Mouse (Mus musculus): ENCODE data around the gene Ccl6. TPM values are rescaled to one million over a fixed set of nuclear protein-coding genes. Genes with fewer than 3 reads are reported as not detected.
"Not testable (repeated sequence)": the region's sequence is repeated elsewhere in the genome, so short reads cannot be mapped to it uniquely, and the experiment has no call there.

Ccl6 gene
- total RNA-seq, 1 experiment from 2014 or later: 1,189 TPM

- ATAC-seq (ENCODE audit: extremely low read depth, insufficient number of reproducible peaks, low FRiP score, poor library complexity, severe bottlenecking): no peak
Observed at GRCm38 (mm10) chr11:83568061-83568460, 24.8 kb downstream of the Ccl6 start.

- ATAC-seq (ENCODE audit: extremely low read depth, insufficient number of reproducible peaks, low FRiP score, poor library complexity, severe bottlenecking): no peak
Observed at GRCm38 (mm10) chr11:83567311-83567710, 25.6 kb downstream of the Ccl6 start.

- ATAC-seq (ENCODE audit: extremely low read depth, insufficient number of reproducible peaks, low FRiP score, poor library complexity, severe bottlenecking): no peak
Observed at GRCm38 (mm10) chr11:83566617-83567016, 26.3 kb downstream of the Ccl6 start.

GRCm38 (mm10) chr11:83563754-83564153 lies 29.1 kb downstream of the Ccl6 start:
- no peak for ATAC-seq (ENCODE audit: extremely low read depth, insufficient number of reproducible peaks, low FRiP score, poor library complexity, severe bottlenecking)

GRCm38 (mm10) chr11:83562311-83562887 lies 30.5 kb downstream of the Ccl6 start:
- ATAC-seq (ENCODE audit: extremely low read depth, insufficient number of reproducible peaks, low FRiP score, poor library complexity, severe bottlenecking): no peak

GRCm38 (mm10) chr11:83560405-83560804 lies 32.5 kb downstream of the Ccl6 start:
- ATAC-seq (ENCODE audit: extremely low read depth, insufficient number of reproducible peaks, low FRiP score, poor library complexity, severe bottlenecking): peak; percentile 80

- ATAC-seq (ENCODE audit: extremely low read depth, insufficient number of reproducible peaks, low FRiP score, poor library complexity, severe bottlenecking): no peak
Observed at GRCm38 (mm10) chr11:83557074-83557473, 35.8 kb downstream of the Ccl6 start.

- ATAC-seq (ENCODE audit: extremely low read depth, insufficient number of reproducible peaks, low FRiP score, poor library complexity, severe bottlenecking): peak; percentile 42; the same call in 1 of the 2 replicates
Observed at GRCm38 (mm10) chr11:83556085-83556781, 36.7 kb downstream of the Ccl6 start.

GRCm38 (mm10) chr11:83551668-83552067 lies 41.2 kb downstream of the Ccl6 start:
- no peak for ATAC-seq (ENCODE audit: extremely low read depth, insufficient number of reproducible peaks, low FRiP score, poor library complexity, severe bottlenecking)

GRCm38 (mm10) chr11:83551037-83551436 lies 41.9 kb downstream of the Ccl6 start:
- not testable (repeated sequence) for ATAC-seq (ENCODE audit: extremely low read depth, insufficient number of reproducible peaks, low FRiP score, poor library complexity, severe bottlenecking)

GRCm38 (mm10) chr11:83550186-83550632 lies 42.7 kb downstream of the Ccl6 start:
- ATAC-seq (ENCODE audit: extremely low read depth, insufficient number of reproducible peaks, low FRiP score, poor library complexity, severe bottlenecking): peak; percentile 33

- peak; percentile 28; the same call in 1 of the 2 replicates for ATAC-seq (ENCODE audit: extremely low read depth, insufficient number of reproducible peaks, low FRiP score, poor library complexity, severe bottlenecking)
Observed at GRCm38 (mm10) chr11:83544214-83544613, 48.7 kb downstream of the Ccl6 start.

GRCm38 (mm10) chr11:83541415-83541814 lies 51.5 kb downstream of the Ccl6 start:
- ATAC-seq (ENCODE audit: extremely low read depth, insufficient number of reproducible peaks, low FRiP score, poor library complexity, severe bottlenecking): no peak

- no peak for ATAC-seq (ENCODE audit: extremely low read depth, insufficient number of reproducible peaks, low FRiP score, poor library complexity, severe bottlenecking)
Observed at GRCm38 (mm10) chr11:83540931-83541330, 52.0 kb downstream of the Ccl6 start.

GRCm38 (mm10) chr11:83538705-83539314 lies 54.1 kb downstream of the Ccl6 start:
- ATAC-seq (ENCODE audit: extremely low read depth, insufficient number of reproducible peaks, low FRiP score, poor library complexity, severe bottlenecking): no peak

Other genes with a start within 250 kb of the Ccl6 start
- 0.37 and 1.0 TPM in 2 replicates for gene Rasl10b, start 183.9 kb downstream of the Ccl6 start, total RNA-seq (2017)
- gene Gas2l2, start 163.6 kb downstream of the Ccl6 start, total RNA-seq (2017): not detected in 2 replicates
- gene 1700020L24Rik, start 155.4 kb downstream of the Ccl6 start, total RNA-seq (2017): 0.93 and 2.6 TPM in 2 replicates
- gene Mmp28, start 130.0 kb downstream of the Ccl6 start, total RNA-seq (2017): 0.25 TPM in 1 of 2 replicates, not detected in the other
- gene Taf15, start 120.0 kb downstream of the Ccl6 start, total RNA-seq (2017): 59.3 and 61.3 TPM in 2 replicates
- gene Heatr9, start 70.9 kb downstream of the Ccl6 start, total RNA-seq (2017): not detected in 2 replicates
- gene Ccl5, start 62.6 kb downstream of the Ccl6 start, total RNA-seq (2017): 14.0 and 15.2 TPM in 2 replicates
- gene Ccl9, start 14.5 kb downstream of the Ccl6 start, total RNA-seq (2017): 30.6 and 52.2 TPM in 2 replicates
- gene Rpl9-ps1, start 52.5 kb upstream of the Ccl6 start, total RNA-seq (2017): 1.4 TPM in 1 of 2 replicates, not detected in the other
- 25.6 and 29.2 TPM in 2 replicates for gene Ccl3, start 56.3 kb upstream of the Ccl6 start, total RNA-seq (2017)
- gene Ccl4, start 69.5 kb upstream of the Ccl6 start, total RNA-seq (2017): 15.6 and 16.2 TPM in 2 replicates
- 160 TPM in 2 replicates for gene Wfdc17, start 110.9 kb upstream of the Ccl6 start, total RNA-seq (2017)
- gene Wfdc18, start 115.9 kb upstream of the Ccl6 start, total RNA-seq (2017): 1.5 and 2.5 TPM in 2 replicates
- gene Wfdc21, start 153.9 kb upstream of the Ccl6 start, total RNA-seq (2017): 177 and 234 TPM in 2 replicates
- gene Heatr6, start 160.6 kb upstream of the Ccl6 start, total RNA-seq (2017): 39.9 and 41.6 TPM in 2 replicates